Mouse (Mus musculus) heart, embryonic 14.5 days (tissue): ENCODE measurements around the gene Pold1. TPM values are rescaled to one million over a fixed set of nuclear protein-coding genes. Genes with fewer than 3 reads are reported as not detected.

Experiments used
- ATAC-seq: fragments of 200-750 bp; cut with Nextera tagmentation; 2 replicates; pipeline ENCODE4 v1.8.0; 2017; ENCODE audit warnings: low read depth, moderate TSS enrichment; ENCODE audit not compliant: insufficient number of reproducible peaks, insufficient read depth, low FRiP score
- H3K27ac ChIP-seq, 2 experiments: fragments of 200-500 bp in 1 of 2; fragments of 300-500 bp in 1 of 2; sonication (generic) in 1 of 2; replicated peaks in 1 of 2; 2 replicates each; pipeline ENCODE4 v1.5.1; 2012 to 2014; ENCODE audit warnings: low read depth in 2 of 2, low read length in 2 of 2, control low read depth in 1 of 2, mild to moderate bottlenecking in 1 of 2, mixed read lengths in 1 of 2; ENCODE audit not compliant: control insufficient read depth in 1 of 2, insufficient read depth in 1 of 2
- H3K27me3 ChIP-seq: fragments of 300-500 bp; sonication (generic); 2 replicates; pipeline ENCODE4 v1.6.1; 2014; ENCODE audit warnings: mild to moderate bottlenecking, low read length, control low read depth; ENCODE audit not compliant: control insufficient read depth, insufficient read depth
- H3K36me3 ChIP-seq: fragments of 300-500 bp; sonication (generic); 2 replicates; pipeline ENCODE4 v1.6.1; 2014; ENCODE audit warnings: mild to moderate bottlenecking, control low read depth, low read length, mixed read lengths; ENCODE audit not compliant: control insufficient read depth, insufficient read depth
- H3K4me1 ChIP-seq, 2 experiments: fragments of 200-500 bp in 1 of 2; fragments of 300-500 bp in 1 of 2; sonication (generic) in 1 of 2; 2 replicates each; pipeline ENCODE4 v1.6.1; 2012 to 2014; ENCODE audit warnings: low read length in 2 of 2, control low read depth in 1 of 2, mixed read lengths in 1 of 2; ENCODE audit not compliant: control insufficient read depth in 2 of 2, insufficient read depth in 2 of 2
- H3K4me2 ChIP-seq: fragments of 300-500 bp; sonication (generic); 2 replicates; pipeline ENCODE4 v1.6.1; 2014; ENCODE audit warnings: mild to moderate bottlenecking, low read length
- H3K4me3 ChIP-seq, 2 experiments: fragments of 200-500 bp in 1 of 2; fragments of 300-500 bp in 1 of 2; sonication (generic) in 1 of 2; 2 replicates each; pipeline ENCODE4 v1.5.1; 2012 to 2014; ENCODE audit warnings: low read length in 2 of 2, mild to moderate bottlenecking in 2 of 2, control low read depth in 1 of 2, low read depth in 1 of 2, moderate library complexity in 1 of 2; ENCODE audit not compliant: control insufficient read depth in 1 of 2, insufficient read depth in 1 of 2
- H3K9ac ChIP-seq: fragments of 300-500 bp; sonication (generic); 2 replicates; pipeline ENCODE4 v1.6.1; 2014; ENCODE audit warnings: mild to moderate bottlenecking, low read length
- H3K9me3 ChIP-seq: fragments of 300-500 bp; sonication (generic); 2 replicates; pipeline ENCODE4 v1.6.1; 2016; ENCODE audit warnings: low read length, control low read depth; ENCODE audit not compliant: control insufficient read depth
- WGBS: fragments of 180-500 bp; shearing (Covaris S2); extraction: QIAGEN DNeasy Blood & Tissue Kit; methylation state at CpG from one replicate; pipeline ENCODE4 v1.1.7; 2014; 5-methylcytosine and 5-hydroxymethylcytosine counted together
- polyA plus RNA-seq: library from polyadenylated mRNA; unstranded; fragments of >200 nt; fragmentation: Nextera tagmentation; extraction: Ambion mirVana; gene quantifications from 2 replicates; pipeline ENCODE4 v1.2.1, GENCODE M21; 2014

Gene Pold1
- polyA plus RNA-seq, 1 experiment from 2014 or later: 29.2 TPM

DNA sequence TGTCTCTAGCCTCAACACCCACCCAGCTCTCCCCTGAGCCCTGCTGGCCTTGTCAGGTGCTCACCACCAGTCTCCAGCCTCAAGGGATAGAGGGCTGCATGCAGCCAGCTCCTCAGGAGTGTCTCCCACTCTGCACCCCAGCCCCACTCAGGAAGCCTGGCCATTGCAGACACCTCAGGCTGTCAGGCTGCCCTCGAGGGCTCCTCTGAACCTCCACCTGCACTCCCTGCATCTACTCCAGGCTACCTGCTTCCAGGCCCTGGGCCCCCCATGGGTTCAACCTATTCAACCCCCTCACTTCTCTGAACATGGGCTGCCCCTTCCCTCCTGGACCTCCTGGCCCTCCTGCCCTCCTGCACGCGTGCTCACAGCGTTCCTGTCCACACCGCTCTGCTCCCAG, 57.3 kb downstream of the Pold1 start:
- Histone ChIP-seq H3K9ac (no peak overlapping the region), H3K4me2 (no peak overlapping the region), H3K36me3 (peaks cover 60% of the 10 kb centered on the region), H3K4me1 (peaks cover 9 to 18% of the 10 kb centered on the region in 2 experiments), H3K27me3 (no peaks in the 10 kb centered on the region), H3K27ac (no peak overlapping the region), H3K4me3 (no peak overlapping the region), H3K9me3 (no peaks in the 10 kb centered on the region)
- WGBS: 94% methylated on average over 5 of the region's 5 CpGs
- ATAC-seq: no peak

GRCm38 (mm10) chr7:44490281-44490680, 58.4 kb downstream of the Pold1 start:
- Histone ChIP-seq H3K9me3 (no peaks in the 10 kb centered on the region), H3K36me3 (peaks cover 69% of the 10 kb centered on the region), H3K27me3 (no peaks in the 10 kb centered on the region), H3K4me3 (no peak overlapping the region), H3K4me1 (peaks cover 5 to 13% of the 10 kb centered on the region in 2 experiments), H3K9ac (no peak overlapping the region), H3K4me2 (no peak overlapping the region), H3K27ac (no peak overlapping the region)
- no peak for ATAC-seq
- WGBS: 71% methylated on average over 4 of the region's 4 CpGs

DNA sequence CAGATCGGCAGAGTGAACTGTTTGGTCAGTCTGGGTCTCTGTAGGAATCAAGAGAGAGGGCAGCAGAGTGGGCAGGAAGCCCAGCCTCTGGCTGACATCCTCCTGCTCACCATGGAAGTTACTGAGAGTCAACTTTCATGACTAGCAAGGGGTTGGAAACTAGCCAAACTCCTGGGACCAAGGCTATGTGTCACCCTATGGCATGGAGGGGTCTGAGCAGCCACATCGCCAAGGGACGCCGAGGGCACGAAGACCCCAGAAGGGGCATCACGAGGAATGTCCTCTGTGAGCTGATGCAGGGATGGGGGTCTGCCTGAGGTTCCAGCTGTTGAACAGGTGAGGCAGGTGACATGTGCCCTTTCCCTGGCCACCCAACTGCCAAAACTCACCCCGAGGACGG, 60.1 kb downstream of the Pold1 start:
- no peak overlapping the region for H3K4me3 ChIP-seq
- no peak overlapping the region for H3K27ac ChIP-seq
- ATAC-seq: no peak
- no peak overlapping the region for H3K9ac ChIP-seq
- no peak overlapping the region for H3K4me2 ChIP-seq
- H3K9me3 ChIP-seq: no peaks in the 10 kb centered on the region
- H3K27me3 ChIP-seq: no peaks in the 10 kb centered on the region
- peaks cover 75% of the 10 kb centered on the region for H3K36me3 ChIP-seq
- WGBS: 88% methylated on average over 8 of the region's 8 CpGs
- peaks cover 2 to 12% of the 10 kb centered on the region in 2 experiments; a peak in 1 of 4 replicates for H3K4me1 ChIP-seq

DNA sequence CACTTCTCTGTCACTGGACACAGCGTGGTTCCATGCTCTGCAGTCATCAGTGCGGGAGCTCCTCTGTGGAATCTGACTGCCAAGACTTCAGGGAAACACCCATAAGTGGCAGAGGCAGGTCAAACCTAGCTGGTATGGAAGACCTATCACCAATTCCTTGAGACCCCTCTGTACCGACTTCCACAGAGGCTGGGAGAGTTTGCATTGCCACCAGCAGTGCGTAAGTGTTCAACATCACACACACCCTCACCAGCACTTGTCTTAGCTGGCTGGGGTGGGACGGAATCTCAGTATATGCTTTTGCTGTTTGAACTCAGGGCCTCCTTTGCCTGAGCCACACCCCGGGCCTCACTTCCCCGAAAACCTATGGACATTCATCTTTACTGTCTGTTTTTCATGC, 60.7 kb downstream of the Pold1 start:
- ATAC-seq: no peak
- Histone ChIP-seq H3K27ac (no peak overlapping the region), H3K36me3 (peaks cover 69% of the 10 kb centered on the region), H3K9ac (no peak overlapping the region), H3K4me2 (no peak overlapping the region), H3K9me3 (no peaks in the 10 kb centered on the region), H3K27me3 (no peaks in the 10 kb centered on the region), H3K4me3 (no peak overlapping the region), H3K4me1 (peaks cover 2 to 12% of the 10 kb centered on the region in 2 experiments; a peak in 1 of 4 replicates)
- 81% methylated on average over 7 of the region's 7 CpGs for WGBS

DNA sequence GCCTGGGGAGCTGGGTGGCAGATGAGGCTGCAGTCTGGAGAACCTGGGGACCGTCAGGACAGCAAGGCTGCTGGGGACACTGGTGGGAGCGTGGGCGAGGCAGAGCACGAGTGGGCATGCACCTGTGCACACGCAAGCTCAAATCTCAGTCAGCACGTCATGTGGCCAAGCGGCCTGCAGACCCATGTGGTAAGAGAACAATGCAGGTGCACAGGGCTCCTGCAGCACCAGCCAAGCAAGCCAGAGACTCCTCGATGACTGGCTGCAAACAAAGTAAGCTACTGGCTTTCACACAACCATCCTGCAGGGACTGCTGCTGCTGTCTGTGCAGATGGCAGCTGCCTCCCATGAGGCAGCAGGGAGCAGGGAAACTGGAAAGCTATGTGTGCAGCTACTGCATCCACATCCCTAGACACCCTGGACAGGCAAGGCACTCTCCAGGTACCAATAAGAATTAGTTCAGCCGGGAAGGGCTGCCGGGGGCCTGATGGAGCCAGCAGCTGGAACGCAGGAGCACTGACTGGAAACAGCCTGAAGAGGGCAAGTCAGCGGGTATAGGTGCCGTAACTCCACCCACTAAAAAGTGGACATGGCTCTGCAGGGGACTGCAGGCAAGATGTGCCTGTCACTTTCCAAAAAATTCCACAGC, 61.6 kb downstream of the Pold1 start:
- ATAC-seq: 0 out of 2 replicates have a peak, but pooled peaks have one; percentile 7
- Histone ChIP-seq H3K9me3 (no peaks in the 10 kb centered on the region), H3K4me2 (no peak overlapping the region), H3K4me3 (no peak overlapping the region), H3K27ac (peak overlapping the region; percentile 2 to 55; a peak in 3 of 4 replicates), H3K27me3 (no peaks in the 10 kb centered on the region), H3K36me3 (peaks cover 60% of the 10 kb centered on the region), H3K9ac (no peak overlapping the region), H3K4me1 (peaks cover 2 to 18% of the 10 kb centered on the region in 2 experiments; a peak in 2 of 4 replicates)
- 34% methylated on average over 13 of the region's 13 CpGs for WGBS

GRCm38 (mm10) chr7:44485572-44486195, 63.0 kb downstream of the Pold1 start:
- no peak overlapping the region for H3K9ac ChIP-seq
- ATAC-seq: no peak
- peak overlapping the region in 1 of 2 experiments; percentile 53; a peak in 2 of 4 replicates for H3K27ac ChIP-seq
- H3K4me3 ChIP-seq: no peak overlapping the region
- no peaks in the 10 kb centered on the region for H3K9me3 ChIP-seq
- 0 out of 2 replicates have a peak overlapping the region, but pooled peaks have one; percentile 48 for H3K4me2 ChIP-seq
- no peaks in the 10 kb centered on the region for H3K27me3 ChIP-seq
- peaks cover 2 to 18% of the 10 kb centered on the region in 2 experiments; a peak in 2 of 4 replicates for H3K4me1 ChIP-seq
- H3K36me3 ChIP-seq: peaks cover 46% of the 10 kb centered on the region
- WGBS: 65% methylated on average over 7 of the region's 7 CpGs

DNA sequence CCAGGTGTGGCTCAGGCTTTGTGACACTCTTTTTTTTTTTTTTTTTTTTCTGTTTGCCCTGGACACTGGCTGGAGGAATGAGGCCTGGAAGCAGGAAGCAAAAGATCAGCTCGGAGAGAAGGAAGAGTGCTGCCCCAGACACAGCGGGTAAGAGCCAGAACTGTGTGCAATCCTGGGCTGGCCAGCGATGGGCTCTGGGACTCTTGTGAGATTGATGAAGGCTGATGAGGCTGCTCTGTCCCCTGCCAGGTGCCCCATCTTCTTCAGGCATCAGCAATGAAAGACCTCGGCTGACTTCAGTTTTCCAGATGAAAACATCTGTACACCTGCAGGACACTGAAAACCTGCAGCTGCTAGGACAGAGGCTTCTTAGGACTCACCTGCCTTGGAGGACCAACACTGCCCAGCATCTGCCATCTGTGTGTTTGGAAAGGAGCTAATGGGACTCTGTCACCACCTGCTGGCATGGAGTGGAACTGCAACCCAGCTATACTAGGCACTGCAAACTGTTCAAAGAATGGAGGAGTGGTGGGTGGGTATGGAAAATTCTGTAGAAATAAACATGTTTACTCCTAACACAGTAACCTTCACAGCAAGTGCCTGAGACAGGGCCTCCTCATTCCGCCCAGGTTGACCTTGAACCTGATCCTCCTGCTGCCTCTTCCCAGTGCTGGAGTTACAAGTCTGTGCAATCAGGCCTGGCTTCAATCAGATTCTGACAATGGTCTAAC, 63.6 kb downstream of the Pold1 start:
- H3K9ac ChIP-seq: 0 out of 2 replicates have a peak overlapping the region, but pooled peaks have one; percentile 21
- no peaks in the 10 kb centered on the region for H3K27me3 ChIP-seq
- H3K27ac ChIP-seq: peak overlapping the region in 1 of 2 experiments; percentile 53; a peak in 2 of 4 replicates
- no peak for ATAC-seq
- H3K36me3 ChIP-seq: peaks cover 40% of the 10 kb centered on the region
- 27% methylated on average over 5 of the region's 5 CpGs for WGBS
- peaks cover 0 to 15% of the 10 kb centered on the region in 2 experiments; a peak in 3 of 4 replicates for H3K4me1 ChIP-seq
- 0 out of 4 replicates have a peak overlapping the region, but pooled peaks of 1 of the 2 experiments have one; percentile 9 for H3K4me3 ChIP-seq
- H3K9me3 ChIP-seq: no peaks in the 10 kb centered on the region
- H3K4me2 ChIP-seq: peak overlapping the region; percentile 48; the same call in 1 of the 2 replicates
